Mouse (Mus musculus) CH12.LX (cell line): ENCODE data around the gene Ube2j2. TPM values are rescaled to one million over a fixed set of nuclear protein-coding genes. Genes with fewer than 3 reads are reported as not detected.

Source experiments
- DNase-seq: peaks from one replicate; pipeline ENCODE4 v3.0.0-alpha.2; 2013; ENCODE audit errors: extremely low read depth
- H3K27ac ChIP-seq: 2 replicates; pipeline ENCODE4 v1.5.1; 2012; ENCODE audit warnings: low read depth, mild to moderate bottlenecking, control low read depth, moderate library complexity; ENCODE audit not compliant: insufficient read depth
- H3K27me3 ChIP-seq: replicated peaks from 2 replicates; pipeline ENCODE3; 2012; ENCODE audit warnings: inconsistent platforms
- H3K36me3 ChIP-seq, 2 experiments: replicated peaks in 1 of 2; 2 replicates each; pipeline versions ENCODE3 to v1.6.1; 2012; ENCODE audit warnings: inconsistent platforms in 1 of 2, low read length in 1 of 2, mild to moderate bottlenecking in 1 of 2, mixed read lengths in 1 of 2, moderate library complexity in 1 of 2; ENCODE audit not compliant: control insufficient read depth in 1 of 2, insufficient read depth in 1 of 2
- H3K4me1 ChIP-seq, 2 experiments: 2 replicates each; pipeline ENCODE4 v1.6.1; 2012; ENCODE audit warnings: inconsistent platforms in 1 of 2, moderate library complexity in 1 of 2; ENCODE audit not compliant: insufficient read depth in 2 of 2, control insufficient read depth in 1 of 2
- H3K4me2 ChIP-seq: 2 replicates; pipeline ENCODE4 v1.6.1; 2012; ENCODE audit warnings: low read depth, mild to moderate bottlenecking, control low read depth; ENCODE audit not compliant: poor library complexity, insufficient read depth, severe bottlenecking
- H3K4me3 ChIP-seq, 3 experiments: fragments of 150-350 bp in 1 of 3; sonication (generic) in 1 of 3; replicated peaks in 1 of 3; 2 replicates each; pipeline versions ENCODE3 to v1.5.1; 2011 to 2012; ENCODE audit warnings: low read depth in 2 of 3, low read length in 2 of 3, mild to moderate bottlenecking in 2 of 3, moderate library complexity in 2 of 3, control low read depth in 1 of 3, improper control_type of control experiment in 1 of 3, inconsistent platforms in 1 of 3, mixed read lengths in 1 of 3; ENCODE audit not compliant: poor library complexity in 1 of 3
- H3K79me2 ChIP-seq: replicated peaks from 2 replicates; pipeline ENCODE4 v1.6.1; 2012; ENCODE audit warnings: mild to moderate bottlenecking, moderate library complexity; ENCODE audit not compliant: control insufficient read depth, poor library complexity, insufficient read depth, severe bottlenecking; ENCODE audit errors: extremely low read depth
- H3K9ac ChIP-seq: 2 replicates; pipeline ENCODE4 v1.6.1; 2012; ENCODE audit warnings: low read depth, mild to moderate bottlenecking, control low read depth, moderate library complexity; ENCODE audit not compliant: insufficient read depth
- H3K9me3 ChIP-seq: replicated peaks from 2 replicates; pipeline ENCODE3; 2012; ENCODE audit warnings: low read length, inconsistent platforms, mixed read lengths
- CHD1 ChIP-seq: IDR thresholded peaks from 2 replicates; pipeline ENCODE4 v1.6.1; 2012; ENCODE audit warnings: low read depth, low read length, improper control_type of control experiment, inconsistent platforms
- ELF1 ChIP-seq: IDR thresholded peaks from 2 replicates; pipeline ENCODE4 v1.6.1; 2014; ENCODE audit warnings: low read depth, mild to moderate bottlenecking, inconsistent platforms, low read length, improper control_type of control experiment
- EP300 ChIP-seq: IDR thresholded peaks from 2 replicates; pipeline ENCODE4 v1.6.1; 2011; ENCODE audit warnings: low read length, improper control_type of control experiment
- ETS1 ChIP-seq: conservative IDR thresholded peaks from 2 replicates; pipeline ENCODE4 v1.6.1; 2012; ENCODE audit warnings: low read depth, mild to moderate bottlenecking, inconsistent platforms, low read length, improper control_type of control experiment, moderate library complexity
- GABPA ChIP-seq: IDR thresholded peaks from 2 replicates; pipeline ENCODE4 v1.6.1; 2012; ENCODE audit warnings: low read depth, low read length, improper control_type of control experiment, inconsistent platforms; ENCODE audit not compliant: insufficient replicate concordance
- HCFC1 ChIP-seq: IDR thresholded peaks from 2 replicates; pipeline ENCODE4 v1.6.1; 2012; ENCODE audit warnings: low read depth, mild to moderate bottlenecking, inconsistent platforms, low read length, improper control_type of control experiment
- IRF4 ChIP-seq: IDR thresholded peaks from 2 replicates; pipeline ENCODE4 v1.6.1; 2014; ENCODE audit warnings: low read depth, mild to moderate bottlenecking, inconsistent platforms, low read length, improper control_type of control experiment
- JUND ChIP-seq: conservative IDR thresholded peaks from 2 replicates; pipeline ENCODE4 v1.6.1; 2011; ENCODE audit warnings: low read depth, low read length, improper control_type of control experiment
- MAX ChIP-seq: IDR thresholded peaks from 2 replicates; pipeline ENCODE4 v1.6.1; 2011; ENCODE audit warnings: low read length, improper control_type of control experiment
- MEF2A ChIP-seq: IDR thresholded peaks from 2 replicates; pipeline ENCODE4 v1.6.1; 2014; ENCODE audit warnings: low read depth, mild to moderate bottlenecking, inconsistent platforms, low read length, improper control_type of control experiment, borderline replicate concordance
- MXI1 ChIP-seq: IDR thresholded peaks from 2 replicates; pipeline ENCODE4 v1.6.1; 2011; ENCODE audit warnings: mild to moderate bottlenecking, low read depth, low read length, improper control_type of control experiment
- NELFE ChIP-seq: IDR thresholded peaks from 2 replicates; pipeline ENCODE4 v1.6.1; 2011; ENCODE audit warnings: low read depth, low read length, improper control_type of control experiment
- PAX5 ChIP-seq: IDR thresholded peaks from 2 replicates; pipeline ENCODE4 v1.6.1; 2012; ENCODE audit warnings: low read length, inconsistent platforms, mixed read lengths
- POLR2A ChIP-seq: IDR thresholded peaks from 2 replicates; pipeline ENCODE4 v1.6.1; 2011; ENCODE audit warnings: low read depth, mild to moderate bottlenecking, improper control_type of control experiment, low read length
- POLR2AphosphoS2 ChIP-seq: IDR thresholded peaks from 2 replicates; pipeline ENCODE4 v1.6.1; 2011; ENCODE audit warnings: low read depth, low read length, improper control_type of control experiment
- RAD21 ChIP-seq: IDR thresholded peaks from 2 replicates; pipeline ENCODE4 v1.6.1; 2011; ENCODE audit warnings: low read depth, mild to moderate bottlenecking, low read length, improper control_type of control experiment, moderate library complexity
- RCOR1 ChIP-seq: conservative IDR thresholded peaks from 2 replicates; pipeline ENCODE4 v1.6.1; 2012; ENCODE audit warnings: low read depth, mild to moderate bottlenecking, inconsistent platforms, low read length, improper control_type of control experiment
- TBP ChIP-seq: conservative IDR thresholded peaks from 2 replicates; pipeline ENCODE4 v1.6.1; 2011; ENCODE audit warnings: low read depth, low read length, improper control_type of control experiment
- USF1 ChIP-seq: IDR thresholded peaks from 2 replicates; pipeline ENCODE4 v1.6.1; 2014; ENCODE audit warnings: low read depth, mild to moderate bottlenecking, inconsistent platforms, low read length, improper control_type of control experiment
- USF2 ChIP-seq: conservative IDR thresholded peaks from 2 replicates; pipeline ENCODE4 v1.6.1; 2011; ENCODE audit warnings: low read depth, low read length, improper control_type of control experiment
- dilution Hi-C: fragments of 300-500 bp; cut with MboI; formaldehyde crosslinking; loops from 2 replicates; pipeline ENCODE4 v1.14.3; 2020; ENCODE audit warnings: low sequenced_read_pairs; ENCODE audit not compliant: extremely low pct_unique_long_range_greater_than_20kb, extremely low pct_ligation_motif_present
- in situ Hi-C: fragments of 300-500 bp; cut with MboI; formaldehyde crosslinking; loops from 3 replicates; pipeline ENCODE4 v1.14.3; 2019; ENCODE audit warnings: low sequenced_read_pairs, low pct_ligation_motif_present, low pct_unique_long_range_greater_than_20kb, mixed read lengths
- polyA plus RNA-seq: library from polyadenylated mRNA; unstranded; fragments of >175 nt; gene quantifications from 2 replicates; pipeline ENCODE4 v1.2.1, GENCODE M21; 2012; ENCODE audit warnings: low read depth; ENCODE audit not compliant: insufficient read length
- total RNA-seq, 2 experiments: library from RNA; depleted of rRNA; stranded (reverse); fragments of 300-350 nt in 1 of 2; fragments of >200 nt in 1 of 2; gene quantifications; 2 replicates each; pipeline ENCODE4 v1.2.3; 2012 to 2014

Gene Ube2j2
- total and polyA plus RNA-seq, 3 experiments, result 73.5 to 144 (median 137) TPM

DNA sequence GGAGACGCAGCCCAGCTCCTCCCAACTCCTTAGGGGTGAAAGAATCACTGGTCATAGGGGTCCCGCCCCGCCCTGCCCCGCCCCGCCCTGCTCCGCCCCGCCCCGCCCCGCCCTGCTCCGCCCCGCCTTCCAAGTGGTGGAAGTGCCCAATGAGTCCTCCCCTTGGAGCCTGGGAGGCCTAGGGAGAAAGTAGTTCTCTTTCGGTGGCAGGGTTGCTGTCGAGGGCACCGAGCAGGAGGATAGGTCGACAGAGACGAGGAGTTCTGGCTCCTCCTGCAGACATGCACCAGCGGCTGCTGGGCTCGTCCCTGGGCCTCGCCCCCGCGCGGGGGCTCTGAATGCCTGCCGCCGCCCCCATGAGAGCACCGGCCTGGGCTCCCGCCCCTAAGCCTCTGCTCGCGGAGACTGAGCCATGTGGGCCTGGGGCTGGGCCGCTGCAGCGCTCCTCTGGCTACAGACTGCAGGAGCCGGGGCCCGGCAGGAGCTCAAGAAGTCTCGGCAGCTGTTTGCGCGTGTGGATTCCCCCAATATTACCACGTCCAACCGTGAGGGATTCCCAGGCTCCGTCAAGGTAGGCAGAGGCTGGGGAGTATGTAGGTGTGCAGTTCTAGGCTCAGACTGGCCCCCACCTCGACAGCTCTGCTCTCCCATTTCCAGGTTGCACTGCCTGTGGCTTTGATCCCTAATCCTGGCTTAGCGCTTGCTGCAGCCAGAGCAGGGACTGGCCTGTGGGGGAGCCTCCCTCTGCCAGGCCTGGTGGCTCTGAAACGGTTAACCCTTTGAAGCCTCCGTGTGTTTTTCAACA is 18.7 kb downstream of the Ube2j2 start, which contains the start of gene C1qtnf12:
C1qtnf12 (plus strand) TSS at position 152 of the 805 bp plus-strand sequence.
- Histone ChIP-seq H3K36me3 (peaks cover 29 to 68% of the 10 kb centered on the region in 2 experiments), H3K79me2 (no peaks in the 10 kb centered on the region), H3K9me3 (no peaks in the 10 kb centered on the region), H3K9ac (no peak within 1 kb of the TSS), H3K4me1 (peaks cover 0 to 28% of the 10 kb centered on the region in 2 experiments; a peak in 2 of 4 replicates), H3K27me3 (no peaks in the 10 kb centered on the region), H3K27ac (no peak within 1 kb of the TSS), H3K4me3 (peak within 1 kb of the TSS; percentile 19 to 60 (median 36)), H3K4me2 (no peak within 1 kb of the TSS; the same call in 1 of the 2 replicates)
- in situ Hi-C loops (loop anchor here (10.0 kb wide), 1 partner anchor 132 kb away; no protein-coding TSS in a partner anchor), dilution Hi-C loops (no loop called here)
- TF ChIP-seq MXI1 (peak; percentile 45; the same call in 1 of the 2 replicates), POLR2A (0 out of 2 replicates have a peak, but pooled peaks have one; percentile 20), CHD1 (no peak)
- DNase-seq, result peak; percentile 72

DNA sequence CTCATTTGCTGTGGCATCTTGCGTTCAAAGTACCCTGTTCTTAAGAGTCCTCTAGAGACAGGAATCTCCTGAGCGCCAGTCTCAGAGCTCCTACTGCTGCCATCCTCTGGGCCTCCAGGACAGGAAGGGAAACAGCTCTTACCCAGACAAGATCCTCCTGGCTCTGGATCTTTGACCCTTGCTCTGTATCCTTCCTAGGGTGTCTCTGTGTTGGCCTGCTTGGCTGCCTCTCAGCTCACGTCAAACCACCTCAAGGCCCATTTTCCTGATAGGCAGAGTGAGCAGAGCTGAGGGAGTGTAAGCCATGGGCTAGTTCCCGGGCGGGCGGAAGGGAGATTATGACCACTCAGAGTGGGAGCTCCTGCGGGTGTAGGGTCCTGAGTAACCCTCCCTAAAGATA is 19.5 kb downstream of the Ube2j2 start:
- in situ Hi-C loops, result loop anchor here (10.0 kb wide), 1 partner anchor 132 kb away; no protein-coding TSS in a partner anchor
- H3K27ac ChIP-seq, result no peak overlapping the region
- peaks cover 0 to 28% of the 10 kb centered on the region in 2 experiments; a peak in 2 of 4 replicates for H3K4me1 ChIP-seq
- no peak overlapping the region for H3K4me2 ChIP-seq
- H3K27me3 ChIP-seq, result no peaks in the 10 kb centered on the region
- TF ChIP-seq RAD21 (no peak), MEF2A (no peak), ELF1 (no peak), JUND (no peak), PAX5 (no peak), HCFC1 (no peak), EP300 (no peak), USF1 (no peak), POLR2AphosphoS2 (no peak), MAX (no peak), NELFE (no peak), TBP (no peak), IRF4 (no peak), GABPA (no peak), USF2 (no peak), ETS1 (no peak), RCOR1 (no peak)
- H3K79me2 ChIP-seq, result no peaks in the 10 kb centered on the region
- no peak overlapping the region for H3K9ac ChIP-seq
- dilution Hi-C loops, result no loop called here
- H3K4me3 ChIP-seq, result peak overlapping the region in 2 of 3 experiments; percentile 36 to 60
- no peak for DNase-seq
- H3K36me3 ChIP-seq, result peaks cover 23 to 61% of the 10 kb centered on the region in 2 experiments
- no peaks in the 10 kb centered on the region for H3K9me3 ChIP-seq
